Mouse (Mus musculus): Measurements from ENCODE around the gene Tns1. TPM values are rescaled to one million over a fixed set of nuclear protein-coding genes. Genes with fewer than 3 reads are reported as not detected.

Gene Tns1
- total RNA-seq, 2 experiments from 2014 or later: 3.1 to 15.4 TPM

- no peak for ATAC-seq (replicated peaks; ENCODE audit: poor library complexity)
Observed at GRCm38 (mm10) chr1:74035912-74036489, 88.2 kb downstream of the Tns1 start.

- no peak for ATAC-seq (replicated peaks; ENCODE audit: poor library complexity)
Observed at GRCm38 (mm10) chr1:74035487-74035886, 88.8 kb downstream of the Tns1 start.

- ATAC-seq (replicated peaks; ENCODE audit: poor library complexity): peak; percentile 71
Observed at GRCm38 (mm10) chr1:74034736-74035135, 89.5 kb downstream of the Tns1 start.

DNA sequence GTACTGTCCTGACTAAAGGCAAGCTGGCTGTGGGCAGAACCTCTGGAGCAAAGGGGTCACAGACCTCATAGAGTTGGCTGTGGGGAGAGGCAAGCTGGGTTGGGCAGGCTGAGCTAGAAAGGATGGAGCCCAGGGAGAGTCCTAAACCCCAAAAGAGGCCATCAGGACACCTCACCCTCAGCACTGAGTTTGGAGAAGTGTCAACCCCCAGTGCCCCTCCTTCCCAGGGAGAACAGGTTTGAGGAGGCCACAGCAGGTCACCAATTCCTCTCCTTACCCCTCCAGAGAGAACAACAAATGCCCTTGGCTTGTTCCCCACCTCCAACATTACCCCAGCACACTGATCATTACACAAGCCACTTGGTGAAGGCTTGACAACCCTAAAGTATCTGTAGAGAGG, 90.0 kb downstream of the Tns1 start:
- no peak for ATAC-seq (replicated peaks; ENCODE audit: poor library complexity)

DNA sequence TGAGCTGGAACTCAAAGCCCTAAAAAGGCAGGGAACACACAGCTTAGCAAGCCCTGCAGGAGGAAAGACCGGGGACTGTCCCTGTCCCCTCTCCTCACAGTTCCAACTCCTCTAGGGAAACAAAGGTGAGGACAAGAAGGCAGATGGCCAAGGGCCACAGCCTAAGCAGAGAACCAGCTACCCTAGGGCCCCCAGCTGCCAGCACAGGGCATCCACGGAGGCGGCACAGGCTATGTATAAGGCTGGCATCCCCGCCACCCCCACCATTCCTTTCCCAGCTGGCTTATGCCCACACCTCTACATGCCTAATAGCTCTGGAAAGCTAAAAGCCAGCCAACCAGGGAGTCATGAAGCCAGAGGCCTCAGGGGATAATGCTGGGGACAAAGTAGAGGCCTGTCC, 90.8 kb downstream of the Tns1 start:
- ATAC-seq (replicated peaks; ENCODE audit: poor library complexity): no peak

- ATAC-seq (replicated peaks; ENCODE audit: poor library complexity): no peak
Observed at GRCm38 (mm10) chr1:74032966-74033365, 91.3 kb downstream of the Tns1 start.

- ATAC-seq (replicated peaks; ENCODE audit: poor library complexity): no peak
Observed at GRCm38 (mm10) chr1:74031771-74032609, 92.3 kb downstream of the Tns1 start.

DNA sequence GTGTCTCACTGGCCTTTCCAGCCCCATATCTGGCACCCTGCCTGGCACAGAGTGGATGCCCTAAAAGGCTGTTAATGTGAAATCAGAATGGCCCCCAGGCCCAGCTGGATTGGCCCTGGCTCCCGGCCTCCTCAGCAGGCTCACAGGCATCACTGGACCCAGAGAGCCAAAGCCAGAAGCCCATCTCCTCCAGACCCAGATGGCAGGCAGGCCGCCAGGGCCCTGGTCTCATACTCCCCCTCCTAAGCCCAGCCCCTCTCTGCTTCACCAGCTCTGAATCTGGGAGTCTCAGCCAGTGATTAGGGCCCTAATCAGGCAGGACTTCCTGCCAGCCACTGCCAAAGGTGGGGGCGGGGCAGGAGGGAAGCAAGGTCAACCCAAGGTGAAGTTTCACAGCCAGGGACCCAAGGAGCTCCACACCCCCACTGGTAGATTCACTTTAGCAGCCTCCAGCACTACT, 93.3 kb downstream of the Tns1 start:
- ATAC-seq (replicated peaks; ENCODE audit: poor library complexity): no peak

- no peak for ATAC-seq (replicated peaks; ENCODE audit: poor library complexity)
Observed at GRCm38 (mm10) chr1:74030285-74030684, 94.0 kb downstream of the Tns1 start.

GRCm38 (mm10) chr1:74029669-74030068, 94.6 kb downstream of the Tns1 start:
- no peak for ATAC-seq (replicated peaks; ENCODE audit: poor library complexity)

GRCm38 (mm10) chr1:74028881-74029266, 95.4 kb downstream of the Tns1 start:
- ATAC-seq (replicated peaks; ENCODE audit: poor library complexity): no peak

GRCm38 (mm10) chr1:74028118-74028880, 96.0 kb downstream of the Tns1 start:
- no peak for ATAC-seq (replicated peaks; ENCODE audit: poor library complexity)

- ATAC-seq (replicated peaks; ENCODE audit: poor library complexity): peak; percentile 41
Observed at GRCm38 (mm10) chr1:74027559-74028091, 96.6 kb downstream of the Tns1 start.

- ATAC-seq (replicated peaks; ENCODE audit: poor library complexity): no peak
Observed at GRCm38 (mm10) chr1:74026703-74027195, 97.5 kb downstream of the Tns1 start.

DNA sequence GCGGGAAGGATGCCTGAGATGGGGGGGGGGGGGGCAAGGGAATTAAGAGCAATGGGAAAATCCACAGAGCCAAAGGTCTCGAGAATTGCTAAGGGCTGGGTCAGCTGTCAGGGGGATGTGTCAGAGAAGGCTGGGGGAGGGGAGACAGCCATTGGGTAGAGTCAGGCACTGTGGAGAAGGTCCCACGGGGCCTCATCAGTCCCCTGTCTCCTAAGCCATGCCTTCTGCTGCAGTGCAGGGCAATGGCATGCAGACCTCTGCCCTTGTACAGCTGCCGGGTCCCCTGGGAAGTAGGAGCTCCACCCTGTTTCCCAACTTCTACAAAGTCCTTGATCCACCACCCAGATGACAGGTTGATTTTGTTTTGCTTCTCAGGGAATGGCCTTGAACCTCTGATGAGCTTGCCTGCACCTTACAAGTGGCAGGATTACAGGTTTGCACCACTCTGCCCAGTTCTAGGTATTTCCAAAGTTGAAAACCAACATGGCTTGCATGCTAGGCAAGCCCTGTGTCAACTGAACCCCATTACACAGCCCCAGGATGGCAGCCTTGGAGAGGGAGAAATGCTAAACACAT, 98.5 kb downstream of the Tns1 start:
- ATAC-seq (replicated peaks; ENCODE audit: poor library complexity): no peak

DNA sequence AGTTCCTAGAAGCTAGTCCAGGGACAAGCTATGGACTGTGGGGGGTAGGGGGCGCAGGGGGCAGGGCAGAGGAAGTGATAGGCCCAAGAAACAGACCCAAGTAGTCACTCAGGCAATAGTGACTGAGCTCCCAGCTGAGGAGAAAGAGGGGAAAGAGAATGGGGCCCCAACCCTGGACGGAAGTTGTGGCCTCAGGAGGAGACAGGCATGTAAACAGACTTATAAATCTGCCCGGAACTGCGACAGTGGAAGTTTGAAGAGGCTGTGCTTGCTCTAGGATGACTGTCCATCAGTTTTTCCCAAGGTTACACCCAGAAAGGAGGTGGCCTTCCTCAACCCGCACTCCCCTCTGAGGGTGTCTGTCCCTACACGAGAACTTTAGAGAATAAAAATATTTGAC, 99.0 kb downstream of the Tns1 start:
- ATAC-seq (replicated peaks; ENCODE audit: poor library complexity): peak; percentile 30

- no peak for ATAC-seq (replicated peaks; ENCODE audit: poor library complexity)
Observed at GRCm38 (mm10) chr1:74024452-74025190, 99.6 kb downstream of the Tns1 start.

GRCm38 (mm10) chr1:74022998-74023397, 101.3 kb downstream of the Tns1 start:
- ATAC-seq (replicated peaks; ENCODE audit: poor library complexity): no peak

DNA sequence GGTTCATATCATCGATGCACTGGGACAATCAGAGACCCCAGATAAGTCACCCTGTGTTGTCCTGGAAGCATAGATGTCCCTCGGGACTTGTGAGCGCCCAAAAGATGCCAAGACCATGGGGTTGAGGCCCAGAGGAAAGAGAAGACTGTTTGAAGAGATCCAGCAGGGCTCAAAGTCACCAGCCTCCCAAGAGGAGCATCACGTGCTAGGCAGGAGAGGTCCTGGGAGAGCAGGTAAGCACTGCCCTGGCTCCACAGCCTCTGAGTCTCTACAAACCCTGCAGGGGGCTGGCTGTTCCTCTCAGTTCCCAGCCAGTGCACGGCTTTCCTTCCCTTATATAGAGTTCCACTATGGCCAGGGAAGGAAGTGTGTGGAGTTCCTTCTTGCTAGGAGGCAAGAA, 101.7 kb downstream of the Tns1 start:
- ATAC-seq (replicated peaks; ENCODE audit: poor library complexity): no peak

DNA sequence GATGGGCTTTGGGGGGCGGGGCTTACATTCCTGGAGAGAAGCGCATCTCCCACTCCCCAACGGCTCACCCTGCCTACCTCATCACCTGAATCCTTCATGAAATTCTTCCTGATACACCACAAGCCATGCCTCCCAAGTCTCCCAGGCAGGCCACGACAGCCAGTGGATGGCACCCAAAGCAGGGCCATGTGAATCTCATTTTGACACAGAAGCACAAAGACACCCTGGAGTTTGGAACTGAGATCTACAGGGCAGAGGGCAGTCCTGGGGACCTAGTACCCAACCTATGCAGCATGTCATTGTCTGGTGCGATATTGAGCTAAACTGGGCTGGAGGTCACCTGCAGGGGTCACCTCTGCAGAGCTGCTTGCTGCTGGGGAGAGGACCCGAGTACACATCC, 104.0 kb downstream of the Tns1 start:
- ATAC-seq (replicated peaks; ENCODE audit: poor library complexity): no peak
